Mouse (Mus musculus) adrenal gland, postnatal 36 days (tissue): Measurements from ENCODE around the gene Ing5. TPM values are rescaled to one million over a fixed set of nuclear protein-coding genes. Genes with fewer than 3 reads are reported as not detected.
"Not testable (repeated sequence)": the region's sequence is repeated elsewhere in the genome, so short reads cannot be mapped to it uniquely, and the experiment has no call there.

ENCODE experiments used
- DNase-seq, 2 experiments: peaks; one replicate each; pipeline ENCODE4 v3.0.0; 2021; ENCODE audit warnings: mixed read lengths in 1 of 2
- total RNA-seq, 2 experiments: library from RNA; stranded (reverse); gene quantifications; 2 replicates each; pipeline ENCODE4 v1.2.3; 2021

Ing5 gene
- total RNA-seq, 2 experiments from 2014 or later: 18.9 to 20.0 TPM

DNA sequence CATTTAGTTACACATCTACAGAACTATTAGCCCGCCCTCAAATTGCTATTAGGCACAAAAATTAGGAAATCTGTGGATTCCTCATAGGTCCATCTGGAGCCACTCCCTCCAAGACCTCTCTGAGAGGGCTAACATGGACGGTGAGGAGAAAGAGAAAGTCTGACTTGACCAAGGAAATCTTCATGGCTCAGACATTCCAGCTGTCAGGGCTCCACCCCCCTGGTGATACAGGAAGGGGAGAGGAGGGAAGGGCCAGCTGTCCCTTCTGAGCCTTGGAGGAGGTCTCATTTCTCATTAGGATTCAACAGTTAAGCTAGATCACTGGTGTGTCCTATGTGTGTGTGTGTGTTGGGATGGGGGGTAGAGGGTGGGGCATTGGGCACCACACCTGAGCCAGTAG lies 57.3 kb downstream of the Ing5 start, which contains the start of gene Gal3st2:
Gal3st2 (plus strand) TSS at position 259 of the 400 bp plus-strand sequence.
- not testable (repeated sequence) for DNase-seq

Other genes starting within 250 kb of the Ing5 start
- 100 to 1,000 TPM; 127 to 129 TPM for gene Stk25, start 145.3 kb upstream of the Ing5 start, total RNA-seq
- 10 to 100 TPM; 10.9 to 13.1 TPM for gene Bok, start 118.3 kb upstream of the Ing5 start, total RNA-seq
- 10 to 100 TPM; 82.3 to 86.2 TPM for gene Atg4b, start 52.5 kb upstream of the Ing5 start, total RNA-seq
- 10 to 100 TPM; 45.4 to 57.4 TPM for gene Thap4, start 49.1 kb upstream of the Ing5 start, total RNA-seq
- 10 to 100 TPM; 63.7 to 70.9 TPM for gene Dtymk, start 2.0 kb upstream of the Ing5 start, total RNA-seq
- gene D2hgdh, start 20.9 kb downstream of the Ing5 start, total RNA-seq: 10 to 100 TPM; 46.9 to 57.9 TPM
- gene Gal3st2, start 57.3 kb downstream of the Ing5 start, total RNA-seq: not detected
- under 1 TPM in 1 of 2 experiments, not detected in 1; 0.23 TPM for gene Gal3st2b, start 114.3 kb downstream of the Ing5 start, total RNA-seq
- gene Gal3st2c, start 186.5 kb downstream of the Ing5 start, total RNA-seq: under 1 TPM; 0.07 to 0.20 TPM
- gene Neu4, start 216.5 kb downstream of the Ing5 start, total RNA-seq: not detected
- under 1 TPM in 1 of 2 experiments, not detected in 1; 0.20 TPM for gene Pdcd1, start 248.6 kb downstream of the Ing5 start, total RNA-seq